Mouse (Mus musculus): ENCODE results near the gene Cadps.

Cadps gene

DNA sequence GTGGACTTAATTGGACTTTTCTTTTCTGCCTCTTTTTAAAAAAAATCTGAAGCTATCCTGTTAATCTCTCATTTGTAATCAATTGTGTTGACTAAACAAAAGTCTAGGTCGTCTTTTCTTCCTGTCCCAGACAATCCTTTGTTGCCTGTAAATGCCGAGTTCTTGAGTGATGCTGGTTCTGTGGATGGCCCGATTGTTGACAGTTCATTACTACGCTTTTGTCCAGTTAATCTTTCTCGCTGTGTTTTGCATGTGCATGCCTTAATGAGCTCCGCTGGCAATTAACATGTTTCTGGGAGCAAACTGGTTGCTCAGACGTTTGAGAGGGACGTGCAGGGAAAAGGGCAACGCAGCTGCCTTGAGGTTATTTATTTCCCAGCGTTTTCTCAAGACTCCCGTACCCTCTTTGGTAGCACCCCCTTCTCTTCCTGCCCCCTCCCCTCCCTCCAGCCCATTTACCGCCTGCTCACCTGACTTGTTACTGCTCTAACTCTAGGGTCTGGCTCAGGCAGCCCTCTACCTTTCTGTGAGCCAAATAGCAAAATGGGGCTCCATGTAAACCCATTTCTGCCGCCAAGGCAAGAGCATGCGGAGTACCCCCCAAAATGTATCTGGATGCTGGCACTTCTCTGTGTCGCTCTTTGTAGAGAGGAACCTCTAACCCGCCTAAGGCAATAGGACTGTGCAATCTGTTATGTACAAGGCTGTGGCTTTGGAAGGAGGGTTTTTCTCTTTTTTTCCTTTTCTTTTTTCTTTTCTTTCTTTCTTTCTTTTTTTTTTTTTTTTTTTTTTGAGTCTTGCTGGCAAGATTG, 484.7 kb downstream of the Cadps start:
- no peak for DNase-seq

DNA sequence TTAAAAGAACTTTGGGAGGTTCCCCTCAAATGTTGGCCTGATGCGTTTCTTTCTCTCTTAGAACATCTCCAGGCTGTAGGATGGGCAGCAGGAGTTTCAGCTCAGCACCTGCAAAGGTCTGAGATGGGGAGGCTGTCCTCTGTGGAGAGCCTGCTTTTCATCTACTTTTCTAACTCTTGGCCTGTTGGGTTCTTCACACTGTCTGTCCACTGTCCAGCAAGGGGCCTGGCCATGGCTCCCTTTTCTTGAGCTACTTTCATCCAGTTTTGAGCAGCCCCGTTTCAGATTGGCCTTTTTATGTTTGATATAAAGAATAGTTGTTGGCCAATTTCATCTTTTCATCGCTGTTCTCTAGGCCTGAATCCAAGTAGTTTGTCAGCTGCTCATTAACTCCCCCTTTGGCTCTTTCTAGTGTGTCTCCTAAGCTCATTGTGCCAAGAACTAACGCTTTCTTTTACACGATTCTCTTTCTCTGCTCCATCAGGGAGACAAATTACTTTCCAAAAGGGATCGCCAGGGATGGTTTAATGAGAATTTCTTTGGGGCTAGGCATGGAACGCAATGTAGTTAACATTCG, 485.4 kb downstream of the Cadps start:
- no peak for DNase-seq

DNA sequence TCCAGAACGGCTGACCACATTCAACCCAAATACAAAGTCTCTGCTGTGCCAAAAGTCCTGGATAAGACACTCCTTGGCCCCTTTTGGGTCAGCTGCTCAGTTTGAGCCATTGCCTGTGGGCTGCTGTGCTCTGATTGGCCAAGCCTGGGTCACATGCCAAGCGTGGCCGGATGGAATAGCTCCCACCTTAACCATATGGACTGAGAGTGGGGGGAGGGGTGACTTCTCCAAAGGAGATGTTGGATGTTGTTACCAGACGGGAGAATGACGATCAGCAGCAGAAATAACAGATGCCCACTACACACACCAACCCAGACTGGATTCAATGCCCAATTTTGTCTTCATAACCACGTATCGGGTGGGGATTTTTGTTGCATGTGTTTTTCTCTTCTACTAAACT, 488.0 kb downstream of the Cadps start:
- no peak for DNase-seq

DNA sequence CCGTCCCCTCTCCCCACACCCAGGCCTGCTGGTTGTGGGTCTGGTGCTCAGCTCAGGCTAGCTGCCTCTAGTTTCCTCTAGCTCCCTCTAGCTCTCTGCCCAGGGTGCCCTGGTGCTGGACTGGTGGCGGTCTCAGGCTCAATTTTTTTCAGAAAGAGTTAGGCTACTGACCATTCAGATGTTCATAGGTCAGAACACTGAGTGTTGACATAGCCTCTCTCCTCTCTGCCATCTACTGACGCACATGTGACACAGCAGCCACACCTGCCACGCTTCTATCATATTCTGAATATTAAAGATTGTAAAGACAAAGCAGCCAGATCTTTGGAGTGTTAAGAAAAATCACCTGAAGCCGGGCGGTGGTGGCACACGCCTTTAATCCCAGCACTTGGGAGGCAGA, 489.3 kb downstream of the Cadps start:
- DNase-seq, result no peak

All from thymus, postnatal 14 days (tissue).